Mouse (Mus musculus): Measurements from ENCODE around the gene Abhd4. TPM values are rescaled to one million over a fixed set of nuclear protein-coding genes. Genes with fewer than 3 reads are reported as not detected.

Abhd4 gene
- 1 to 10 TPM; 5.3 to 6.2 TPM for total RNA-seq (2023)

GRCm38 (mm10) chr14:54253741-54254291, at the start of gene Abhd4, which contains the start of gene Dad1:
Gene Abhd4 (plus strand): TSS chr14:54254188.
Gene Dad1 (minus strand): TSS chr14:54254104.

GRCm38 (mm10) chr14:54284839-54285238, 30.9 kb downstream of the Abhd4 start, which contains the start of gene Olfr49:
Gene Olfr49 (minus strand): TSS chr14:54284939.

Other genes starting within 250 kb of the Abhd4 start
- 100 to 1,000 TPM; 142 to 151 TPM for gene Dad1, start 84 bp upstream of the Abhd4 start, total RNA-seq (2023)
- gene Olfr49, start 30.8 kb downstream of the Abhd4 start, total RNA-seq (2023) = not detected
- 10 to 100 TPM; 72.7 to 93.1 TPM for gene Oxa1l, start 106.6 kb downstream of the Abhd4 start, total RNA-seq (2023)
- 1 to 10 TPM; 1.1 to 2.4 TPM for gene Slc7a7, start 163.6 kb downstream of the Abhd4 start, total RNA-seq (2023)
- gene Mrpl52, start 172.7 kb downstream of the Abhd4 start, total RNA-seq (2023) = 10 to 100 TPM; 70.9 to 71.6 TPM
- 1 to 10 TPM in 1 of 2 experiments, under 1 TPM in 1; 0.61 to 1.1 TPM for gene Mmp14, start 177.4 kb downstream of the Abhd4 start, total RNA-seq (2023)
- 100 to 1,000 TPM; 125 to 142 TPM for gene Lrp10, start 209.9 kb downstream of the Abhd4 start, total RNA-seq (2023)
- gene Rem2, start 221.9 kb downstream of the Abhd4 start, total RNA-seq (2023) = 1 to 10 TPM; 1.5 to 1.7 TPM

Measured in T-cell, adult 66 days (primary cell).